Mouse (Mus musculus) kidney, embryonic 14.5 days (tissue): Measurements from ENCODE around the gene Zic5. TPM values are rescaled to one million over a fixed set of nuclear protein-coding genes. Genes with fewer than 3 reads are reported as not detected.

ENCODE experiments used
- ATAC-seq: fragments of 200-750 bp; cut with Nextera tagmentation; 2 replicates; pipeline ENCODE4 v1.8.0; 2017; ENCODE audit warnings: moderate number of reproducible peaks, mild to moderate bottlenecking, moderate TSS enrichment, moderate library complexity; ENCODE audit not compliant: low FRiP score, low TSS enrichment
- H3K27ac ChIP-seq: fragments of 300-500 bp; sonication (generic); 2 replicates; pipeline ENCODE4 v1.5.1; 2014; ENCODE audit warnings: low read depth, mild to moderate bottlenecking, low read length, moderate library complexity, mixed read lengths
- H3K27me3 ChIP-seq: fragments of 300-500 bp; sonication (generic); 2 replicates; pipeline ENCODE4 v1.6.1; 2014; ENCODE audit warnings: mild to moderate bottlenecking, low read length; ENCODE audit not compliant: control insufficient read depth, insufficient read depth
- H3K36me3 ChIP-seq: fragments of 300-500 bp; sonication (generic); 2 replicates; pipeline ENCODE4 v1.6.1; 2014; ENCODE audit warnings: low read length, mixed read lengths; ENCODE audit not compliant: control insufficient read depth, insufficient read depth
- H3K4me1 ChIP-seq: fragments of 300-500 bp; sonication (generic); 2 replicates; pipeline ENCODE4 v1.6.1; 2014; ENCODE audit warnings: low read length, mixed read lengths; ENCODE audit not compliant: control insufficient read depth, insufficient read depth
- H3K4me2 ChIP-seq: fragments of 300-500 bp; sonication (generic); replicated peaks from 2 replicates; pipeline ENCODE4 v1.6.1; 2014; ENCODE audit warnings: low read depth, mild to moderate bottlenecking, low read length
- H3K4me3 ChIP-seq: fragments of 300-500 bp; sonication (generic); 2 replicates; pipeline ENCODE4 v1.5.1; 2014; ENCODE audit warnings: mild to moderate bottlenecking, low read length
- H3K9ac ChIP-seq: fragments of 300-500 bp; sonication (generic); 2 replicates; pipeline ENCODE4 v1.6.1; 2014; ENCODE audit warnings: low read depth, mild to moderate bottlenecking, low read length, moderate library complexity
- H3K9me3 ChIP-seq: fragments of 300-500 bp; sonication (generic); 2 replicates; pipeline ENCODE4 v1.6.1; 2016; ENCODE audit warnings: low read length; ENCODE audit not compliant: control insufficient read depth
- WGBS: fragments of 180-500 bp; shearing (Covaris S2); extraction: QIAGEN DNeasy Blood & Tissue Kit; methylation state at CpG from one replicate; pipeline ENCODE4 v1.1.7; 2014; 5-methylcytosine and 5-hydroxymethylcytosine counted together
- polyA plus RNA-seq: library from polyadenylated mRNA; unstranded; fragments of >200 nt; fragmentation: Nextera tagmentation; extraction: Ambion mirVana; gene quantifications from 2 replicates; pipeline ENCODE4 v1.2.1, GENCODE M21; 2014

The Zic5 gene
- polyA plus RNA-seq, 1 experiment from 2014 or later, result 0.07 TPM

DNA sequence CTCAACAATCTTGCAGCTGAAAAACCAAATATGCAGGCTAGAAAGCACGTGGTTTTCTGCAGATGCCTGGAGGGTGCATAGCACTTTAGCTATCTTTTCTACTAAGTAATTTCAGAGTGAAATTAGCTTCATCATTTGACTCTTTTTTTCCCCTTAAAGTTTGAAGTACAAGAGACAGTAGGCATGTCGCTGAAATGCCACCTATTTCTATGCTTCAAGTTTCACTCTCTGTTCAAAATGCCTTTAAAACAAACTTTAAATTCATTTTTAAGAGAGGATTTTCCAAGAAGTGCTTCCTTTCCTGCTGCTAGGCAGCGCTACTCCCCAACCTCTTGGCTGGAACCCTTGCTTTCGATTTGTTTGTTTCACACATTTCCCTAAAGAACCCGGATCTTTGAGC, 23.6 kb upstream of the Zic5 start:
- 0% methylated on average over 5 of the region's 5 CpGs for WGBS
- Histone ChIP-seq H3K27ac (no peak overlapping the region), H3K9ac (no peak overlapping the region), H3K4me1 (no peaks in the 10 kb centered on the region), H3K36me3 (no peaks in the 10 kb centered on the region), H3K4me2 (no peak overlapping the region), H3K9me3 (no peaks in the 10 kb centered on the region), H3K4me3 (no peak overlapping the region), H3K27me3 (peaks cover 76% of the 10 kb centered on the region)
- ATAC-seq, result no peak

DNA sequence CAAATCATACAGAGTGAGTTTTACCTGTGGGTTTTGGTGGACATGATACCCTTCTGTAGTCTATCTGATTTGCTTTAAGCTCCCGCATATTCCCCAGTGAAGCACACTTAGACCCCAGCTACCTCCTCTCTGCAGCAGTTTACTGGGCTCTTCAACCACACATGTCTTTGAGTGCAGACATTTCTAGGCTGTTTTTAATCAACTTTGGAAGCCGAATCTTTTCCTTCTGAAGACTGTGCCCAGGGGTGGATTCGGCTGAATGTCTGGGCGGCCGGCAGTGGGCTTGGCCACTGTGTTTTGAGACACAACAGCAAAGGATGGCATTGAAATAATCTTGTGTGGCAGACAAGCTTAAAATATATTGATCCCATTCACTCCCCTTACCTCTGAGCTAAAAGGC, 21.9 kb upstream of the Zic5 start:
- H3K27ac ChIP-seq, result no peak overlapping the region
- no peak for ATAC-seq
- no peaks in the 10 kb centered on the region for H3K4me1 ChIP-seq
- no peaks in the 10 kb centered on the region for H3K9me3 ChIP-seq
- 4% methylated on average over 5 of the region's 5 CpGs for WGBS
- H3K4me2 ChIP-seq, result no peak overlapping the region
- peaks cover 83% of the 10 kb centered on the region for H3K27me3 ChIP-seq
- H3K9ac ChIP-seq, result no peak overlapping the region
- no peaks in the 10 kb centered on the region for H3K36me3 ChIP-seq
- no peak overlapping the region for H3K4me3 ChIP-seq

DNA sequence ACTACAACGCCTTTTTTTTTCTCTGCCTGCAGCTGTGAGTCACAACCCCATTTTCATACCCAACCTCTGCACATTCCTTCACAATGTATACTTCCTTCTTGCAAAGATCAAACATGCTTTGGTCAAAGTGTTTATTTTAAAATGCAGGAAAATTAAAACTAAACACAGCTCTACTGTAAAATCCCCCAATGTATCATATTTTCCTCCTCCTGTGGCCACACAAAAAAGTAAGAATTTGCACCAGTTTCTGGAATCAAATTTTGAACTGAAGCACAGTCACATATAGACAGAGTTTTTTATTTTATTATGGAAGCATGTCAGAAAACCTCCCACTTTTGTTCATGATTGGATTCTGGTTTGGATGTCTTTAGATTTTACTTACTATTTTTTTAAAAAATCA, 21.1 kb upstream of the Zic5 start:
- no peak overlapping the region for H3K4me2 ChIP-seq
- no peak overlapping the region for H3K27ac ChIP-seq
- no peak for ATAC-seq
- no peak overlapping the region for H3K4me3 ChIP-seq
- 3% methylated on average over 1 of the region's 1 CpGs for WGBS
- H3K9me3 ChIP-seq, result no peaks in the 10 kb centered on the region
- H3K4me1 ChIP-seq, result no peaks in the 10 kb centered on the region
- no peaks in the 10 kb centered on the region for H3K36me3 ChIP-seq
- H3K27me3 ChIP-seq, result peaks cover 88% of the 10 kb centered on the region
- no peak overlapping the region for H3K9ac ChIP-seq

DNA sequence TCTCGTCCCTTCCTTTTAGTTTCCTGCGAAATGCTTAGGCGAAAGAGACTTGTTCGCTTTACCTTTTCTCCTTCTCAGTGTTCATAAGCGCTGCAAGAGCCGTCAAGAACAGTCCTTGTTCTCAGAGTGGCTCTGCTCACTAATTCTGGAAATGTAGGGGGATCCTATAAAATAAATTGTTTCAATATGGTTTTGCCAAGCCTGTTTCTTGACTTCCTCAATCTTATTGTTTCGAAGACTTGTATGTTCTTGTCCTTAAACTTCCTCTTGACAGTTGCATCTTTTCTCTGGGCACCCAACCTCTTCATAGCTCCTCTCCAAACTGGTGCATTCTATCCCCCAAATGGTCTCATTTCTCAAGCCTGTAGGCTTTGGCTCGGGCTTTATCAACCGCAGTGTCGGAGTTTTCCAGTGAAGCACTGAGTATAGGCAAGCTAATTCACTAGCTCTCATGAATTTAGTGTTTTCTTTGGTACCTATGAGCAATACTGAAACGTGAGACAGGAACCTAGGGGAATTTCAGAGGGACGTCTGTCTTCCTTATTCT, 20.2 kb upstream of the Zic5 start:
- no peaks in the 10 kb centered on the region for H3K36me3 ChIP-seq
- no peaks in the 10 kb centered on the region for H3K4me1 ChIP-seq
- ATAC-seq, result no peak
- no peak overlapping the region for H3K4me3 ChIP-seq
- H3K9ac ChIP-seq, result no peak overlapping the region
- H3K27ac ChIP-seq, result no peak overlapping the region
- no peak overlapping the region for H3K4me2 ChIP-seq
- no peaks in the 10 kb centered on the region for H3K9me3 ChIP-seq
- WGBS, result 3% methylated on average over 12 of the region's 12 CpGs
- peaks cover 88% of the 10 kb centered on the region for H3K27me3 ChIP-seq

DNA sequence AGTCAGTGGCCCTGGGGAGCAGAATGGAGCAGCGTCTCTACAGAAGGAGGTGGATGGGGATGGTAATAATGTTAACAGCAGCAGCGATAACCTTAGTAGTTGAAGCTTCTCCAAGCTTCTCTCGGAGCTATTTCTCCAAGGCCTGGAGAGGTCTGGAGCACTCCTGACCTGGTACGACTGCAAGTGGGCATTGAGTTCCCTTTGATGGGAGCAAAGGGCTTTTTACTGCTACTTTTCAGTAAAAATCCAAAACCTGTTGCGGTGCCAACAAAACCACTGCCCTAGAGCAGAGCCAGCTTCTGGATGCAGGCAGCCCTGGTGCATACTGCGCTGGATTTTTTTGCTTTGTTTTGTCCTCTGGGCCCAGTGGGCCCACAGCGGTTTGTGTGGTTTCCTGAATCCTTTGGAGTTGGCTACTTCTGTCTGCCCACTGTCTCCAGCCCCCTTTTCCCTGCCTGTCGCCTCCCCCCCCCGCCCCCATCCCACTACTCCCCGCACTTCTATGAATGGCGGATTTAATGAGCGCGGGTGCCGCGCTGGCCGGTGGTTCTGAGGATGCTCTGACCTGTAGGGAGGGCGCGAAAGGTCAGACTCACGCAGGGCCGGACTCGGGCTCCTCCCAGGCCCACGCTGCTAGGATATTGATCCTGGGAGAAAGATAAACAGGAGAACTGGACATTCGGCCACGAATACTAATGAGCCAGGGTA, 19.5 kb upstream of the Zic5 start:
- H3K9me3 ChIP-seq, result no peaks in the 10 kb centered on the region
- H3K27me3 ChIP-seq, result peaks cover 88% of the 10 kb centered on the region
- no peaks in the 10 kb centered on the region for H3K4me1 ChIP-seq
- H3K27ac ChIP-seq, result no peak overlapping the region
- no peaks in the 10 kb centered on the region for H3K36me3 ChIP-seq
- H3K4me2 ChIP-seq, result no peak overlapping the region
- WGBS, result 2% methylated on average over 22 of the region's 24 CpGs
- H3K9ac ChIP-seq, result no peak overlapping the region
- H3K4me3 ChIP-seq, result no peak overlapping the region
- ATAC-seq, result no peak

DNA sequence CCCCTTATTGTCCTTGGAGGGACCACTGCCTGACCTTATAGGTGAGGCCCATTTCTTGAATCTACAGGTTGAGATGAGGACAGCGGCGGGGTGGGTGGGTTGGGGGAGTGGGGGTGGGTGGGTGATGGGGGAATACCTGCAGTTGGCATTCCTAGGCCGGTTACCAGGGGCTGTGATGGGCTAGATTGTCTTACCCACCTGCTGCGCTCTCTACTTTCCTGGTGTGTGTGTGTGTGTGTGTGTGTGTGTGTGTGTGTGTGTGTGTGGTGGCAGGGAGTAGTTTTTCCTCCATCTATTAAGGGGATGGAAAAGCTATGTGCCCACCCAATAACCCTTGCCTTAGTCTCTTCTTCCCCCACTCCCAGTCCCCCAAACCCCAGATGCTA, 19.0 kb upstream of the Zic5 start:
- no peak overlapping the region for H3K4me2 ChIP-seq
- no peaks in the 10 kb centered on the region for H3K4me1 ChIP-seq
- H3K4me3 ChIP-seq, result no peak overlapping the region
- 9% methylated on average over 4 of the region's 4 CpGs for WGBS
- H3K27ac ChIP-seq, result no peak overlapping the region
- H3K36me3 ChIP-seq, result no peaks in the 10 kb centered on the region
- H3K27me3 ChIP-seq, result peaks cover 90% of the 10 kb centered on the region
- no peaks in the 10 kb centered on the region for H3K9me3 ChIP-seq
- no peak overlapping the region for H3K9ac ChIP-seq
- 0 out of 2 replicates have a peak, but pooled peaks have one; percentile 13 for ATAC-seq

DNA sequence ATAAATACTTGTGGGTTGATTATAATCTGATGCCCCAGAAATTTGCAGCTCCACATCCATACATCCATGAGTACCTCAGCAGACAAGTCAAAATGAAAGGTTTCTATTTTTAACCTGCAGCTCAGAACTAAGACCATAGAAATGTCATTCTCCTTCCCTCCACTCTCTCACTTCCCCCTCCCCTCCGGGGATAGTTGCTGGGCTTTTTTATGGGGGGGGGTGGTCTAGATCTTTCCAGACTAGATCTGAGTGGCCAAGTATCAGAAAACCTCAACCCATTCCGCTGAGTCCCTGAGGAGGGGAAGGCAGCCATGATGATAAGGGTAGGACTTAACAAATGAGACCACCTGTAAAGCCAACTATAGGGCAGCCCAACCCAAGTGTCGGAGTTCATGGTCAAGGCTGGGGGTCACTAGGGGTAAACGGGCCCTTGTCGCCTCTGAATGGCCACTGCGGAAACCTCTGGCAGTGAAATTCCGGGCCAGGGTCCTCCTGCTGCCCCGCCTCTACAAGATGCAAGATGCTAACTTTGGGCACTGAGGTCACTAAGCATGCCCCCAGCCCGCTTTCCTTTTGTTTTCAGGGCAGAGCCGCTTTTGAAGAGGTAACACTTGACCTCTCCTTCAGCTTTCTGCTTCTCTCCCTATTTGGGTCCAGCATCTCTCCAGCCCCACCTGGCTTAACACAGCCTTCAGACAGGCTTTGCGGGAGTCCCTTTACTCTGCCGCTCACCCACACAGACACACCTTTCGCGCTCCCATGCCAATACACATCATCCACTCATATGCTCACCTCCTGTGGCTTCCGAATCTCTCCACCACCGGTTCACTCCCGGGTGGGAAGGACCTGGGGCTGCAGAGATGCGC, 18.3 kb upstream of the Zic5 start:
- 3% methylated on average over 18 of the region's 18 CpGs for WGBS
- Histone ChIP-seq H3K27ac (no peak overlapping the region), H3K4me3 (no peak overlapping the region), H3K9ac (no peak overlapping the region), H3K9me3 (no peaks in the 10 kb centered on the region), H3K4me1 (no peaks in the 10 kb centered on the region), H3K36me3 (no peaks in the 10 kb centered on the region), H3K4me2 (no peak overlapping the region), H3K27me3 (peaks cover 89% of the 10 kb centered on the region)
- ATAC-seq, result peak; percentile 25; the same call in 1 of the 2 replicates

DNA sequence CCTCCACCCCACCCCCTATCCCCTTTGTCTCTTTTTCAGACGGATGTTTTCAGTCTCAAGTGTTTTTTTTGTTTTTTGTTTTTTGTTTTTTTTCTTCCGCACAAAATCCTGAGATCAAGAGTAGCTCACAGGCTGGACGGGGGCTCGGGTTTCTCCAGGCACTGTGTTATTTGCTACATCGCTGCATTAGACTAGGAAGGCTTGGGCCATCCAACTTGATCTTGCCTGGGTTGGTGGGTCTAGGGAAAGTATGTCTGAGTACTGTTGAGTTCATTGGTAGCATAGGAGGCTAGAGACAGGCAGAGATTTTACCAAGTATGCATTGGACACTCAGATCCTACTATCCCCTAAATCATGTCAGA, 17.5 kb upstream of the Zic5 start:
- H3K27ac ChIP-seq, result no peak overlapping the region
- no peak overlapping the region for H3K4me3 ChIP-seq
- peaks cover 95% of the 10 kb centered on the region for H3K27me3 ChIP-seq
- WGBS, result 2% methylated on average over 5 of the region's 5 CpGs
- no peaks in the 10 kb centered on the region for H3K9me3 ChIP-seq
- H3K4me2 ChIP-seq, result no peak overlapping the region
- no peak overlapping the region for H3K9ac ChIP-seq
- ATAC-seq, result no peak
- no peaks in the 10 kb centered on the region for H3K4me1 ChIP-seq
- H3K36me3 ChIP-seq, result no peaks in the 10 kb centered on the region
